Mouse (Mus musculus): Measurements from ENCODE around the gene Pank2.

DNA sequence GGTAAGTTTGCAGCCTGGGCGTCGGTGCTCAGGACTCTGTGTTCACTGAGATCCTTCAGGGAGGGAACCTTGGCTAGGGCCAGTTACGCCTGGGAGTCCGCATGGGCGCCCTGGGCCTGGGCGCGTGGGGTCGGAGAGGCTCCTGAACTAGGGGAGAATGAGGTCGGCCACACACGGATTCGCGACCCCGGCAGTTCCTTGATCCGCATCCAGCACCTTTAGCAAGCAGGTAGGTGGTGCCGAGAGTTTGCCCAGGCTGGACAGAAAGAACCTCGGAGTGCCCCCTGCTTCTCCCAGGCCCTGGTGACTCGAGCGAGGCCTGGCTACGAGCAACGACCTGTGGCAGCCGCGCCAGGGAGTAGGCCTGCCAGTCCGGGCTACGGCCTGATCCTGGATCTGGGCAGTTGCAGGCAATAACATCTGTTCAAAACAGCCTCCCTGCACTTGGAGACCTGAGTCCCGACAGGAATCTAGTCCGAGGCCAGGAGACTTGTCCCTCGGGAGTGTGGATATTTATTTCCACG, 28.1 kb upstream of the Pank2 start:
- peak in 1 of 2 experiments; percentile 90; a peak in 3 of 4 replicates for TF ChIP-seq POLR2A (IDR thresholded peaks at IDR 0.05; ENCODE audit: control insufficient read depth in 1 of 2, insufficient read depth in 1 of 2, low read depth in 1 of 2, low read length in 2 of 2, poor library complexity in 1 of 2)
- TF ChIP-seq RAD21 (IDR thresholded peaks at IDR 0.05; ENCODE audit: low read depth, low read length): no peak
- TF ChIP-seq E2F4 (IDR thresholded peaks at IDR 0.05; ENCODE audit: borderline replicate concordance, low read depth, low read length): no peak
- TF ChIP-seq KAT2A (conservative IDR thresholded peaks at IDR 0.05; ENCODE audit: low read depth, low read length): no peak; the same call in 1 of the 2 replicates
- no peak for TF ChIP-seq POLR2AphosphoS5 (IDR thresholded peaks at IDR 0.05; ENCODE audit: borderline replicate concordance, low read depth, low read length)
- TF ChIP-seq SIN3A (IDR thresholded peaks at IDR 0.05; ENCODE audit: low read length): peak; percentile 11; the same call in 1 of the 2 replicates
- TF ChIP-seq EP300 (IDR thresholded peaks at IDR 0.05; ENCODE audit: low read depth in 1 of 2, low read length in 2 of 2): no peak
- TF ChIP-seq CHD2 (IDR thresholded peaks at IDR 0.05; ENCODE audit: low read length): 0 out of 2 replicates have a peak, but pooled peaks have one; percentile 8
